Mouse (Mus musculus): ENCODE measurements at regions not wholly inside any gene's neighbourhood (a gene's known extent, or its start where the extent isn't known, plus 50 kb on each side); places are given as distances from the start of the nearest gene placed in this dataset.

DNA sequence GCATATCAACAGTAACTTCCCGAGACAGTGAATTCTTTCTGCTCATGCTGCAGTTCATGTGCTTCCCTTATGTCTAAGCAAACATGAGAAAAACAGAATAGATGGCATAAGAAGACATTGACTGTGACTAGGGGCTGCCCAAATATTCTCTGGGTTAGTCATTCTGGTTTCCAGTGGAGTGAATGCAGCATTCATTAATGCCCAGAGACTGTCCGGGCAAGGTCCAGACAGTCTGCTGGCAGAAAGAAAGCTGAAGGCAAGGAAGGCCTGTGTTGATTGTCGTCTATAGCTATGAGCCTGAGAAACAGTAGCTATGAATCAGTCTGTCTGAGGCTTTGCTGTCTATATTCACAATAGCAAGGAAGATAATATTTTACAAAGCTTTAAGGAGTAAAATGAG, 537.9 kb upstream of the Jag1 start:
- H3K27ac ChIP-seq (ENCODE audit: insufficient read depth, low read length), result no peak overlapping the region
- no peaks in the 10 kb centered on the region for H3K4me1 ChIP-seq (ENCODE audit: control insufficient read depth, insufficient read depth, low read length)
- TF ChIP-seq POLR2A (IDR thresholded peaks at IDR 0.05; ENCODE audit: borderline replicate concordance, insufficient read depth, low read length) (no peak), CTCF (IDR thresholded peaks at IDR 0.05; ENCODE audit: borderline replicate concordance, insufficient read depth, low read depth, low read length) (no peak)
- 66% methylated on average over 3 of the region's 3 CpGs for WGBS
- no peak overlapping the region for H3K4me3 ChIP-seq (replicated peaks; ENCODE audit: insufficient read depth, low read depth, low read length)
- no peak for DNase-seq
- no peaks in the 10 kb centered on the region for H3K27me3 ChIP-seq (ENCODE audit: control insufficient read depth, insufficient read depth, low read length)

DNA sequence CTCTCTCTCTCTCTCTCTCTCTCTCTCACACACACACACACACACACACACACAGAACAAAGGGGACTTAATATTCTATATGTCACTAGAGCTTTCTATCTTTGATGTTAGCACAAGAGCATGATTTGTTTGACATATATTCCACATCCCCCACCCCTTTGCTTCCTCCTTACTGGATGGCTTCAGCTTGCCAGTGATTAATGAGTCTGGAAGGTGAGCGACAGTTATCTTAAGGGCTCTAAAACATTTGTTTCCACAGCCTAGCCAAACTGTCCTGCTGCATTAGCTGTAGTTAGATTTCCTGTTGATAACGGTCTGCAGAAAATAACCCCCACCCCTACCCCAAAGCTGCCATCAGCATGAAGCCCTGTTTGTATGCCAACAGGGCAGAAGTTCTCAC, 527.7 kb upstream of the Jag1 start:
- TF ChIP-seq POLR2A (IDR thresholded peaks at IDR 0.05; ENCODE audit: borderline replicate concordance, insufficient read depth, low read length) (no peak), CTCF (IDR thresholded peaks at IDR 0.05; ENCODE audit: borderline replicate concordance, insufficient read depth, low read depth, low read length) (no peak)
- WGBS, result 27% methylated on average over 2 of the region's 2 CpGs
- H3K4me3 ChIP-seq (replicated peaks; ENCODE audit: insufficient read depth, low read depth, low read length), result no peak overlapping the region
- H3K4me1 ChIP-seq (ENCODE audit: control insufficient read depth, insufficient read depth, low read length), result no peaks in the 10 kb centered on the region
- no peaks in the 10 kb centered on the region for H3K27me3 ChIP-seq (ENCODE audit: control insufficient read depth, insufficient read depth, low read length)
- DNase-seq, result no peak
- no peak overlapping the region for H3K27ac ChIP-seq (ENCODE audit: insufficient read depth, low read length)

DNA sequence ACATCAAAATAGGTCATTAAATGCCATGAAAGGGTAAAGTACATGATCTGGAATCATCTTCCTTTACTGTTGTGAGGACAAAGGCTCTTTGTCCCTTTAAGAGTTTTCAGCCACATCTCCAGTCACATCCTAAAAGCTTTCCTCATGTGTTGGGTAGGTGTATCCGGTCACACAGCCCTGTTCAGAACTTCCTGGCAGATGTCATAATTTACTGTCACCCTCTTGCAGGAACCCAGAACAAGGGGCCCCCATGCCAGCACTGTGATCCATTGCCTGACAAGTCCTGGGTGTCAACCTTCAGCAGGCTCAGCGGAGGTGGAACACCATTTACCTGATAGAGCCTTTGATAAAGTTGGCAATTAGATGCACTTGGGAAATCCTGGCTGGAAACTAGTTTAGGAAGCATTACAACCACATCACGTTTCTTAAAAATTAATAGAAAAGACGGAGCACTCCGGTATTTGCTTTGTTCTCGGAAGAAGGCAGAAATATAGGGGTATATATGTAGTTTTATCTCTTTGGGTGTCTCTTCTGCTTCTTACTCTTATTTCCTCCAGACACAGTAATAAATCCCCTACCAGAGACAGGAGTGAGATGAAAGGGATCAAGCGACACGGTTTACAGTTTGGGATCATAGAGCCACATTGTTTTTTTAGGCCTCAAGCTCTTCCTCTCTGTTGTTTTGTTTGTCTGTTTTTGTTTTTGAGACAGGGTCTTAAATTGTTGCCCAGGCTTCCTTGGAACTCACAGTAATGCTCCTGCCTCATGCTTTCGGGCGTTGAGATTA, 527.0 kb upstream of the Jag1 start:
- H3K4me1 ChIP-seq (ENCODE audit: control insufficient read depth, insufficient read depth, low read length), result no peaks in the 10 kb centered on the region
- TF ChIP-seq CTCF (IDR thresholded peaks at IDR 0.05; ENCODE audit: borderline replicate concordance, insufficient read depth, low read depth, low read length), result no peak
- WGBS, result 85% methylated on average over 10 of the region's 10 CpGs
- no peak for DNase-seq
- H3K4me3 ChIP-seq (replicated peaks; ENCODE audit: insufficient read depth, low read depth, low read length), result no peak overlapping the region
- H3K27ac ChIP-seq (ENCODE audit: insufficient read depth, low read length), result no peak overlapping the region
- H3K27me3 ChIP-seq (ENCODE audit: control insufficient read depth, insufficient read depth, low read length), result no peaks in the 10 kb centered on the region

DNA sequence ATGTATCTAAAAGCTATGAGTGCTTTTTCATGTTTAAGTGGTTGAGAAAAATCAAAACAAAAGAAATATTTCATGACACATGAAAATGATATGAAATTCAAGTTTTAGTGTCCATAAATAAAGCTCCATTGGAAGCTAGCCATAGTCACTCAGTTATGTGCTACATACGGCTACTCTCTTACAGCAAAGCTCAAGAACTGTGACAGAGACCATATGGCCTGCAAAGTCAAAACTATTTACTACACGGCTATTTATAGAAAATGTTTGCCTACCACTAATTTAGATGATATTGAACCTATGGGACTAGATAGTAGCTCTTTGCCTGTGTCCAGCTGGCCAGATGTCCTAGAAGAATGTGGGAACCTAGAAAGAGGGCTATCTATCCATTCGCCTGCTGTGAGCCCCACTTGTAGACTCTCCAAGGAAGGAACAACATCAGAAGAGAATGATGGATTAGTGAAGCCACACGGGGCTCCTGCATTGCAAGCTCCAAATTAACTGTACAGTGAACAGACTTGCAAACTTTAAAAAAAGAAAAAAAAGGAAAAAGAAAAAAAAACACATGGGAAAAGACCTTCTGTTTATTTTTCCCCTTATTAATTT, 518.7 kb upstream of the Jag1 start:
- WGBS, result 57% methylated on average over 4 of the region's 4 CpGs
- Histone ChIP-seq H3K27ac (ENCODE audit: insufficient read depth, low read length) (no peak overlapping the region), H3K4me1 (ENCODE audit: control insufficient read depth, insufficient read depth, low read length) (no peaks in the 10 kb centered on the region), H3K4me3 (replicated peaks; ENCODE audit: insufficient read depth, low read depth, low read length) (no peak overlapping the region), H3K27me3 (ENCODE audit: control insufficient read depth, insufficient read depth, low read length) (no peaks in the 10 kb centered on the region)
- DNase-seq, result no peak
- TF ChIP-seq POLR2A (IDR thresholded peaks at IDR 0.05; ENCODE audit: borderline replicate concordance, insufficient read depth, low read length) (no peak), CTCF (IDR thresholded peaks at IDR 0.05; ENCODE audit: borderline replicate concordance, insufficient read depth, low read depth, low read length) (no peak)

DNA sequence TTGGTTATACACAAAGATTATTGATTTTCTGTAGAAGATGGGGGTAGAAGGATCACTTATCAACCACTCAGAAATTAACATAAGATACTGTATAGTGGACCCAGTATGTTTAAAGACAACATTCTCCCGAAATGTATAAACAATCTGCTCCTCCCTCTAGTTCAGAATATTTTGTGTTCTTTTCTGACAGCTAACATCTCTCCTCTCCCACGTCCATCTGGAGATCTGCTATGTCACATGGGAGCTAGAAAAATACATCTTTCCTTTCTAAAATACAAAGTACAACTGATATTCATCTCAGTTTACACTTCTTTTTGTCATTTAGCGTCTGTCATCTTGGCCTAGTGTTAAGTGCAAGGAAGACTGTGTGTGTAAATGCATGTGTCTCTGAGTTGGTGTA, 500.2 kb upstream of the Jag1 start:
- Histone ChIP-seq H3K27ac (ENCODE audit: insufficient read depth, low read length) (no peak overlapping the region), H3K4me3 (replicated peaks; ENCODE audit: insufficient read depth, low read depth, low read length) (no peak overlapping the region), H3K4me1 (ENCODE audit: control insufficient read depth, insufficient read depth, low read length) (no peaks in the 10 kb centered on the region), H3K27me3 (ENCODE audit: control insufficient read depth, insufficient read depth, low read length) (no peaks in the 10 kb centered on the region)
- WGBS, result 86% methylated on average over 3 of the region's 3 CpGs
- DNase-seq, result no peak
- no peak for TF ChIP-seq POLR2A (IDR thresholded peaks at IDR 0.05; ENCODE audit: borderline replicate concordance, insufficient read depth, low read length)
- no peak for TF ChIP-seq CTCF (IDR thresholded peaks at IDR 0.05; ENCODE audit: borderline replicate concordance, insufficient read depth, low read depth, low read length)

DNA sequence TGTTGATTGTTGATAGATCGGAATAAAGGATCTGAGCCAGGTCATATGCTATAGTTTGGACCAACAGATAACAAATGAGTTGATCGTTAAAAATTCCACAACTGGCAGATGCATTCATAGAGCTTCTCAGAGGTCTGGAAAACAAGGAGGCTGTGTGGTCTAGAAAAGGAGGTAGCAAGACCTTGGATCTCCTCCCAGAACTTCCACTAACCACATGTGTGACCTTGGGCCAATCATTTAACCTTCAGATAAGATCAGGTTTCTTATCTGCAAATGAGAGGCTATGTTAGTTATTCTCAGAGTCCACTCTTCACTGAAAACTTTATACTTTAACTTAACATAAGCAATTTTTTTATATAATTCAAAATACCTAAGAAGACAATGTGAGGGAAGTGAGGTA, 497.3 kb upstream of the Jag1 start:
- no peak overlapping the region for H3K4me3 ChIP-seq (replicated peaks; ENCODE audit: insufficient read depth, low read depth, low read length)
- H3K27me3 ChIP-seq (ENCODE audit: control insufficient read depth, insufficient read depth, low read length), result no peaks in the 10 kb centered on the region
- H3K27ac ChIP-seq (ENCODE audit: insufficient read depth, low read length), result no peak overlapping the region
- H3K4me1 ChIP-seq (ENCODE audit: control insufficient read depth, insufficient read depth, low read length), result no peaks in the 10 kb centered on the region
- TF ChIP-seq POLR2A (IDR thresholded peaks at IDR 0.05; ENCODE audit: borderline replicate concordance, insufficient read depth, low read length) (no peak), CTCF (IDR thresholded peaks at IDR 0.05; ENCODE audit: borderline replicate concordance, insufficient read depth, low read depth, low read length) (no peak)
- DNase-seq, result no peak
- 90% methylated on average over 2 of the region's 2 CpGs for WGBS

DNA sequence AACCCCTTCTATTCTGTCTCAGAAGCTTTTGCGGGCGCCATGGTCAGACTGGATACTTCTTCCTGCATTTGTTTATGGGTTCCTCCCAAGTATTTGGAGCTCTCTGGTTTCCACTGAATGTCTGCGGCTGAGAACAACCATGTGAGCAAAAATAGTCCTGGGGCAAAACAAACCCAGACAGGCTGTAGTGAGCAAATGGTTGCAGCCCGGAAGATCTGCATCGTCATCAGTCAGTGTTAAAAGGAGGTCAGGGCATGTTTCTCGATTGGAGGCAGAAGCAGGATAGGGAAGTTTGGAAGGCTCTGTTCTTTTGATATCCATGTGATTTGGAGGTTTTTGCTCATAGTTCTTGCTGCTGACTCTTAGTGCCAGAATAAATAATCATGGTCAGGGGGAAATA, 492.1 kb upstream of the Jag1 start:
- DNase-seq, result no peak
- 90% methylated on average over 6 of the region's 6 CpGs for WGBS
- H3K27ac ChIP-seq (ENCODE audit: insufficient read depth, low read length), result no peak overlapping the region
- H3K4me3 ChIP-seq (replicated peaks; ENCODE audit: insufficient read depth, low read depth, low read length), result no peak overlapping the region
- TF ChIP-seq POLR2A (IDR thresholded peaks at IDR 0.05; ENCODE audit: borderline replicate concordance, insufficient read depth, low read length), result no peak
- no peaks in the 10 kb centered on the region for H3K4me1 ChIP-seq (ENCODE audit: control insufficient read depth, insufficient read depth, low read length)
- H3K27me3 ChIP-seq (ENCODE audit: control insufficient read depth, insufficient read depth, low read length), result no peaks in the 10 kb centered on the region

DNA sequence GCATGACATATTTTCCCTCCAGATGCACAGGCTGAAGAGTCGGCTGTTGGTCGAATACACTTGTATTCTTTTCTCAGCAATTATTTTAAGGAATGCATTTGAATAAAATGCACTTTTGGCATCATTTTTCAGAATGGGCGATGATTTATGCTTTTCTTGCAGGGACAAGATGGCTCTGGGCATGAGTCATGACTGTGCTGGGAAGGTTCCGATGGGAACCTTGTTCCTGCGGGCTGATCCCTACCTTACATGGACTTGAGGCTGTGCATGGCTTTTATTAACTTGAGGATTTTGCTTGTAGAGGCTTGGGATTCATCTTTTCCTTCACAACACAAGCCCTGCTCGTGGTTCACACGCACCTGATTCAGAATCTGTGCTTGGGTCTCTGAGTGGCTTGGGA, 481.7 kb upstream of the Jag1 start:
- 88% methylated on average over 7 of the region's 7 CpGs for WGBS
- Histone ChIP-seq H3K4me3 (replicated peaks; ENCODE audit: insufficient read depth, low read depth, low read length) (no peak overlapping the region), H3K27ac (ENCODE audit: insufficient read depth, low read length) (no peak overlapping the region), H3K27me3 (ENCODE audit: control insufficient read depth, insufficient read depth, low read length) (no peaks in the 10 kb centered on the region), H3K4me1 (ENCODE audit: control insufficient read depth, insufficient read depth, low read length) (no peaks in the 10 kb centered on the region)
- no peak for DNase-seq
- no peak for TF ChIP-seq CTCF (IDR thresholded peaks at IDR 0.05; ENCODE audit: borderline replicate concordance, insufficient read depth, low read depth, low read length)

Data from cerebellum, adult 2 months (tissue).